Mouse (Mus musculus) stomach, postnatal 0 days (tissue): ENCODE data around the gene Ocel1. TPM values are rescaled to one million over a fixed set of nuclear protein-coding genes. Genes with fewer than 3 reads are reported as not detected.
A peak's percentile ranks its signal among the peaks of the same experiment; 100 is the strongest.

Source experiments
- ATAC-seq: fragments of 200-750 bp; cut with Nextera tagmentation; 2 replicates; pipeline ENCODE4 v1.8.0; 2017; ENCODE audit not compliant: low FRiP score, low TSS enrichment
- DNase-seq: peaks from one replicate; pipeline ENCODE4 v3.0.0-alpha.2; 2016; ENCODE audit warnings: low spot score
- H3K27ac ChIP-seq: fragments of 300-500 bp; sonication (generic); replicated peaks from 2 replicates; pipeline ENCODE4 v1.5.1; 2014; ENCODE audit warnings: mild to moderate bottlenecking, control low read depth
- H3K27me3 ChIP-seq: fragments of 300-500 bp; sonication (generic); 2 replicates; pipeline ENCODE4 v1.6.1; 2014; ENCODE audit warnings: low read length; ENCODE audit not compliant: control insufficient read depth, insufficient read depth
- H3K36me3 ChIP-seq: fragments of 300-500 bp; sonication (generic); 2 replicates; pipeline ENCODE4 v1.6.1; 2014; ENCODE audit warnings: low read length, mixed read lengths; ENCODE audit not compliant: control insufficient read depth, insufficient read depth
- H3K4me1 ChIP-seq: fragments of 300-500 bp; sonication (generic); replicated peaks from 2 replicates; pipeline ENCODE4 v1.6.1; 2014; ENCODE audit warnings: antibody characterized with exemption; ENCODE audit not compliant: control insufficient read depth, insufficient read depth
- H3K4me2 ChIP-seq: fragments of 300-500 bp; sonication (generic); replicated peaks from 2 replicates; pipeline ENCODE4 v1.6.1; 2014; ENCODE audit warnings: low read depth, mild to moderate bottlenecking, control low read depth, moderate library complexity
- H3K4me3 ChIP-seq: fragments of 300-500 bp; sonication (generic); 2 replicates; pipeline ENCODE4 v1.5.1; 2014; ENCODE audit warnings: low read depth, low read length, control low read depth
- H3K9ac ChIP-seq: fragments of 300-500 bp; sonication (generic); 2 replicates; pipeline ENCODE4 v1.6.1; 2014; ENCODE audit warnings: mild to moderate bottlenecking, low read length, control low read depth, mixed read lengths
- H3K9me3 ChIP-seq: fragments of 300-500 bp; sonication (generic); 2 replicates; pipeline ENCODE4 v1.6.1; 2016; ENCODE audit warnings: low read length; ENCODE audit not compliant: control insufficient read depth
- CTCF ChIP-seq: IDR thresholded peaks from 2 replicates; pipeline ENCODE4 v1.5.1; 2016; ENCODE audit warnings: antibody characterized with exemption, low read depth, mild to moderate bottlenecking, moderate library complexity
- EP300 ChIP-seq: optimal IDR thresholded peaks from 2 replicates; pipeline ENCODE3; 2016; ENCODE audit warnings: antibody characterized with exemption
- WGBS: fragments of 180-500 bp; shearing (Covaris S2); extraction: QIAGEN DNeasy Blood & Tissue Kit; methylation state at CpG from one replicate; pipeline ENCODE4 v1.1.7; 2014; 5-methylcytosine and 5-hydroxymethylcytosine counted together
- polyA plus RNA-seq: library from polyadenylated mRNA; unstranded; fragments of >200 nt; fragmentation: Nextera tagmentation; extraction: Ambion mirVana; gene quantifications from 2 replicates; pipeline ENCODE4 v1.2.1, GENCODE M21; 2015

Gene Ocel1
- polyA plus RNA-seq, 1 experiment from 2014 or later: 8.2 TPM

DNA sequence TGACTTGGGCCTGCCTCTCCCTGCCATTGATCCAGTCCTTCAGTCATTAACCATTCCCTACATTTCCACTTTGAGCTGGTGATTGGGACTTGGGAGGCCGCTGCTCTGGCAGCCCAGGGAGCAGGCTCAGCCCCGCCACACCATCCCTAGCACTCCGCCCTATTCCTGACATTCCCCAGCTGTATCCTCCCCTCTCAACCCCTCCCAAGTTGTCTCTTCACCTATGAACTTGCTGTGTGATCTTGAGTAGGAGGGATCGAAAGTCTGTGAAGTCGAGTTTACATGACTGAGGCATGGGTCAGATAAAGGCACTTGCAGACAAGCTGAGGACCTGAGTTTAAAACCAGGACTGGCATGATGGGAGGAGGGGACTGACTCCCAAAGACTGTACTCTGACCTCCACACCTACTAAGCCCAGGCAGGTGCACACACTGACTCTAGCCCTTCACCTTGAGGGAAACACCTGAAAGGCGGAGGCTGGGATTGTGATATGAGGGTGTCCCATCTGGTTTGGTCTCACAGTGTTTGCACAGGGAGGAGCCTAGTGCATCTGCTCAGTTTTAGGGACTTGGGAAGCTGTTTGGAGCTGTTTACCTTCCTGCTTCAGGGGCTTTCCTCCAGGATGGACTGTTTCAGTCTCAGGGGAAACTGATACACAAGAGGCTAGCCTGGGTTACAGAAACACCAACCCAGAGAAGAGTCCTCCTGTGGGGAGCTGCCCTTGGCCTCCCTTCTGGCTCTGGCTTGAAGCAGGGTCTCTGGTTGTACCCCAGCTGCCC, 32.2 kb downstream of the Ocel1 start:
- H3K9ac ChIP-seq: no peak overlapping the region
- H3K4me3 ChIP-seq: no peak overlapping the region
- WGBS: 62% methylated on average over 6 of the region's 6 CpGs
- ATAC-seq (no peak), DNase-seq (no peak)
- H3K4me2 ChIP-seq: no peak overlapping the region
- H3K27ac ChIP-seq: no peak overlapping the region
- H3K4me1 ChIP-seq: peaks cover 11% of the 10 kb centered on the region
- no peaks in the 10 kb centered on the region for H3K27me3 ChIP-seq
- TF ChIP-seq CTCF (no peak), EP300 (no peak)
- H3K9me3 ChIP-seq: no peaks in the 10 kb centered on the region
- H3K36me3 ChIP-seq: peaks cover 5% of the 10 kb centered on the region; the same call in 1 of the 2 replicates

DNA sequence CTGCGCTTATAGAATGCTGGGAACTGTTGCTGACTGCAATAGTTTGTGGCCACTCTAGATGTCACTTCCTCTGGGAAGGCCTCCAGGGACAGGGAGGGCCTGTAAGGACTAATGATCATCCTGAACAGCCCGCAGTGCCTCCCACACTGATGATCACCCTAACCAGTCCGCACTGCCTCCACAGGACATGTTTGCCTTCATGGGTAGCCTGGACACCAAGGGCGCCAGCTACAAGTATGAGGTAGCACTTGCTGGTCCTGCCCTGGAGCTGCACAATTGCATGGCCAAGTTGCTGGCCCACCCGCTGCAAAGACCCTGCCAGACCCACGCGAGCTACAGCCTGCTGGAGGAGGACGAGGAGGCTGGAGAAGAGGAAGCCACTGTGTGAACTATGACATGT, 32.9 kb downstream of the Ocel1 start:
- Histone ChIP-seq H3K9me3 (no peaks in the 10 kb centered on the region), H3K4me2 (no peak overlapping the region), H3K4me3 (no peak overlapping the region), H3K36me3 (peaks cover 2% of the 10 kb centered on the region; the same call in 1 of the 2 replicates), H3K27me3 (no peaks in the 10 kb centered on the region), H3K9ac (no peak overlapping the region), H3K4me1 (peaks cover 11% of the 10 kb centered on the region), H3K27ac (no peak overlapping the region)
- TF ChIP-seq CTCF (no peak), EP300 (no peak)
- 87% methylated on average over 8 of the region's 8 CpGs for WGBS
- ATAC-seq: no peak
- DNase-seq: no peak

DNA sequence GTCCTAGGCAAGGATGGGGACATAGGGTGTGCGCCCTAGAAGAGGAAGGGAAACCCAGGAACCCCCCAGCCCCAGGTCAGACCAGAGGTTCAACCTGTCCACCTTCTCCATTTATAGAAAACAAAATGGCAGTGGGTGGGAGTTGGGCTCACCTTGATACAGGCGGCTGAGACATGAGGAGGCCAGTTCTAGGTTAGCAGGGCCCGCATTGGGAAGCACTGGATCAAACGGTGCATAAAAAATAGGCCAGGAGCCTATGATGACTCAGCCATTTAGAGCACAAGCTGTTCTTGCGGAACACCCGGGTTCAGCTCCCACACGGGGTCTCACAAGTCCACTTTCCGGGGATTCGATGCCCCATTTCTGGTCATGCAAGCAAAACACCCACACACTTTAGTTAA, 33.9 kb downstream of the Ocel1 start:
- Histone ChIP-seq H3K36me3 (peaks cover 3% of the 10 kb centered on the region), H3K4me1 (peaks cover 11% of the 10 kb centered on the region), H3K27me3 (no peaks in the 10 kb centered on the region), H3K9ac (no peak overlapping the region), H3K9me3 (no peaks in the 10 kb centered on the region), H3K27ac (no peak overlapping the region), H3K4me2 (no peak overlapping the region; the same call in 1 of the 2 replicates), H3K4me3 (no peak overlapping the region)
- TF ChIP-seq CTCF (no peak), EP300 (no peak)
- no peak for ATAC-seq
- no peak for DNase-seq
- 81% methylated on average over 9 of the region's 9 CpGs for WGBS

DNA sequence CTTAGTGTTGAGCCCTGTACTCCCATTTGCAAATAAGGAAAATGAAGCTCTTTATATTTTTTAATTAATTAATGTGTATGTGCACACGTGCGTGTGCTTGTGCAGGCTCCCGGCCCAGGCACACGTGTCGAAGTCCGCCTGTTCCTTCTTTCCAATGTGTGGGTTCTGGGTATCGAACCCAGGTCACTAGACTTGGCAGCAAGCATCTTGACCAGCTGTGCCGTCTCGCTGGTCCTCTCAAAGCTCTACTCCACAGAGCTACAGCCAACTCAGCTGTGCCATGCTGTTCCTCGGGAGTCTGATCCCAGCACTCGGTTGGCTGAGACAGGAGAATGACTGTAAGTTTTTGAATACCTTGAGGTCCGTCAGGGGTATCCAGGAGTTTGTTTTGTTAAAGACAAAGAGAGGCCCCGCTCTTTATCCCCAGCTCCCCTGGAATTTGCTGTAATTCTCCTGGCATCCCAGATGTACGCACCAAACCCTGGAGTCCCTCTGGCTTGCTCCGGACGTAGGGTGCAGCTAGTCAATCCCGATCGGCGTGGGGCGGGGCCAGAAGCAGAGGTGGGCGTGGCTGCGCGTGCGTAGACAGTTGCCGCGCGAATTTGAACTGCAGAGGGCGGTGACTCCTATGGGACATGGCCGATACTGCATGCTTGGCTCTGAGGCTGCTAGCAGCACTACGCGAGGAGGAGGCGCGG, 34.5 kb downstream of the Ocel1 start, which contains the start of gene Ankle1:
Gene Ankle1, plus strand, starts transcription at position 610 of the 698 bp plus-strand sequence.
- peak; percentile 97 for DNase-seq
- 11% methylated on average over 33 of the region's 33 CpGs for WGBS
- Histone ChIP-seq H3K9me3 (no peaks in the 10 kb centered on the region), H3K4me2 (peak within 1 kb of the TSS; percentile 92), H3K36me3 (peaks cover 3% of the 10 kb centered on the region), H3K4me1 (peaks cover 11% of the 10 kb centered on the region), H3K9ac (peak within 1 kb of the TSS; percentile 50), H3K27me3 (no peaks in the 10 kb centered on the region), H3K27ac (0 out of 2 replicates have a peak within 1 kb of the TSS, but pooled peaks have one; percentile 18), H3K4me3 (peak within 1 kb of the TSS; percentile 58)
- TF ChIP-seq EP300 (no peak), CTCF (peak; percentile 80)
- peak; percentile 93 for ATAC-seq

DNA sequence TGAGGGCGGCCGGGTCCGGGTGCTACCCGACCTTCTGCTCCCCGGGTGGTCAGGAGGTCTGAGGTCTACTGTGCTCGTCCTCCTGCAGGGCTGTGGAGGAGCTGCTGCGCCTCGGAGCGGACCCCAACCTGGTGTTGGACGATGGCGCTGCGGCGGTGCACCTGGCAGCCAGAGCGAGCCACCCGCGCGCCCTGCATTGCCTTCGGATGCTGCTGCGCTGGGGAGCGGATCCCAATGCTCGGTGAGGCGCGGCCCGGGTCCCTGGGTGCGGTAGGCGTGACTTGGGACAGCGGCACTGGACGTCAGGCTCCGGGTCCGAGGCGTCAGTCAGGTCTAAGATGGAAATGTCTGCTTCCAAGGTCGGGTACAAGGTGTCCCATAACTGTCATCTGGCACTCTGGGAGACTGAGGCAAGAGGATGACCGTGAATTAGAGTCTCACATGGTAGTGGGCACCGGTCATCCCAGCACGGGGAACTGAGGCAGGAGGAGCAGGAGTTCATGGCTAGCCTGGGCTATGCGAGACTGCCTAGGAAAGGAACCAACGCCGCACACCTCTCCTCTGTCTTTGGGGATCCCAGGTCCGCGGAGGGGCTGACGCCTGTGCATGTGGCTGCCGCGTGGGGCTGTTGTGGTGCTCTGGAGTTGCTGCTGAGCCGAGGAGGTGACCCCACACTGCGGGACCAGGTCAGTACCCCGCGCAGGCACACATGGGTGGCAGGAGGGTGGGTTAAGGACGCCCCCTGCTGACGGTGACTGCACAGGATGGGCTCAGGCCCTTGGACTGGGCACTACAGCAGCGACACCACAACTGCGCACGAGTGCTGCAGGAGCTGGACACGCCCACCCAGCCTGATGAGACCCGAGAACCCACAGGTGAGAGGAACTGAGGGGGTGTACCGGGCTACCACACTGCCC, 35.3 kb downstream of the Ocel1 start:
- Histone ChIP-seq H3K9me3 (no peaks in the 10 kb centered on the region), H3K4me2 (peak overlapping the region; percentile 92), H3K36me3 (peaks cover 3% of the 10 kb centered on the region), H3K4me3 (peak overlapping the region; percentile 58), H3K27me3 (no peaks in the 10 kb centered on the region), H3K9ac (peak overlapping the region; percentile 50), H3K4me1 (peaks cover 11% of the 10 kb centered on the region), H3K27ac (no peak overlapping the region)
- WGBS: under 1% methylated on average over 49 of the region's 55 CpGs
- ATAC-seq (peak; percentile 68), DNase-seq (peak; percentile 82)
- TF ChIP-seq CTCF (peak; percentile 83), EP300 (no peak)
